Mouse (Mus musculus) spleen, adult 2 months (tissue): Measurements from ENCODE around the gene Thrsp. TPM values are rescaled to one million over a fixed set of nuclear protein-coding genes. Genes with fewer than 3 reads are reported as not detected.
A peak's percentile ranks its signal among the peaks of the same experiment; 100 is the strongest.
"Not testable (repeated sequence)": the region's sequence is repeated elsewhere in the genome, so short reads cannot be mapped to it uniquely, and the experiment has no call there.

ENCODE experiments used
- DNase-seq, 2 experiments: peaks; one replicate each; pipeline versions ENCODE4 v3.0.0 to v3.0.0-alpha.2; 2012 to 2021; ENCODE audit warnings: low spot score in 2 of 2, low read depth in 1 of 2
- H3K27ac ChIP-seq: fragments of 200-500 bp; 2 replicates; pipeline ENCODE4 v1.5.1; 2012; ENCODE audit warnings: low read length, inconsistent platforms; ENCODE audit not compliant: insufficient read depth
- H3K27me3 ChIP-seq: fragments of 200-500 bp; 2 replicates; pipeline ENCODE4 v1.6.1; 2012; ENCODE audit warnings: mild to moderate bottlenecking, moderate library complexity, low read length, inconsistent platforms; ENCODE audit not compliant: control insufficient read depth, insufficient read depth
- H3K36me3 ChIP-seq: fragments of 200-500 bp; 2 replicates; pipeline ENCODE4 v1.6.1; 2012; ENCODE audit warnings: mild to moderate bottlenecking, low read length, inconsistent platforms; ENCODE audit not compliant: control insufficient read depth, insufficient read depth
- H3K4me1 ChIP-seq: fragments of 200-500 bp; 2 replicates; pipeline ENCODE4 v1.6.1; 2011; ENCODE audit warnings: inconsistent platforms; ENCODE audit not compliant: control insufficient read depth, insufficient read depth, insufficient read length
- H3K4me3 ChIP-seq: fragments of 200-500 bp; 2 replicates; pipeline ENCODE4 v1.5.1; 2011; ENCODE audit warnings: mild to moderate bottlenecking, inconsistent platforms; ENCODE audit not compliant: insufficient read depth, insufficient read length; ENCODE audit errors: extremely low read depth
- CTCF ChIP-seq: fragments of 200-500 bp; IDR thresholded peaks from 2 replicates; pipeline ENCODE4 v1.5.1; 2011; ENCODE audit warnings: mild to moderate bottlenecking, inconsistent platforms; ENCODE audit not compliant: insufficient read depth, insufficient read length, insufficient replicate concordance; ENCODE audit errors: extremely low read depth
- POLR2A ChIP-seq: fragments of 200-500 bp; IDR thresholded peaks from 2 replicates; pipeline ENCODE4 v1.6.1; 2011; ENCODE audit warnings: low read depth, low read length, inconsistent platforms
- WGBS: fragments of 180-500 bp; shearing (Covaris S2); methylation state at CpG from one replicate; pipeline ENCODE4 v1.1.7; 2018; 5-methylcytosine and 5-hydroxymethylcytosine counted together
- polyA plus RNA-seq: library from polyadenylated mRNA; depleted of rRNA; stranded (reverse); fragments of >200 nt; gene quantifications from 2 replicates; pipeline ENCODE4 v1.2.3, GENCODE M21; 2012; rRNA removed

Gene Thrsp
- polyA plus RNA-seq = 4.4 and 4.8 TPM in 2 replicates

DNA sequence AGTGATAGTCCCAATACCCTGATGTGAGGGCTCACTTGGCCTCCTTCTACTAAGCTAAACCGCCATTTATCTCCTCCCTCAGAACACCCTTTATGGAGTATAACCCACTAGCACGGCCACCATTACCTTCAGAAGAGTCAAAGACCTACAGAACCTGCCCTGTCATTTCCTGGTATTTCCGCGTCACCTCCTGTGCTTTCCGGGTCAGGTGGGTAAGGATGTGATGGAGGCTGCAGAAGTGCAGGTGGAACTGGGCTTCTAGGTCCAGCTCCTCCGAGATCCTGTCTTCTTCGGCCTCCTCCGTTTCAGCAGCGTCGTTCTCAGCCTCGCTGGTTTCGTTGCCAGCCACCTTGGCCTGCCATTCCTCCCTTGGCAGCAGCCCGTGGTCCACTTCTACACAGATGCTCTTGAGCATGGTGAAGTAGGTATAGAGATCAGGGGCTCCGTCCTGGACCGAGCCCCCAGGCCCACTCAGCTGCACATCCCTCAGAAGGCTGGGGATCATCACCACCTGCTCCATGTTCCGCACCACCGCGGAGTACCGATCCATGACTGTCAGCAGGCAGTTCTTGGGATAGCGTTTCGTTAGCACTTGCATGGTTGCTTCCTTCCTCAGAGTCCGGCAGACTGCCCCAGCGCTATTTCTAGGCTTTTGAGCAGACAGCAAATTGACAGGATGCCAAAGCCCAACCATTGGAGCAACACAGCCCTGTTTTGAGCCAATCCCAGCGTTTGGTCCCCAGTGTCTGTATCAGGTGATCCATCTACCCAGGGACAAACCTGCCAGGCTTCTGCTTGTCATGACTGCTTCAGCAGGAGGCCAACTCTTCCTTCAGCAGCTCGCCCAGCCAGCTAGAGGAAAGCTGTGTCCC lies at the start of gene Thrsp:
Thrsp (minus strand) TSS at position 825 of the 872 bp plus-strand sequence.
- no peak within 1 kb of the TSS for H3K4me3 ChIP-seq
- 75% methylated on average over 25 of the region's 25 CpGs for WGBS
- H3K36me3 ChIP-seq = no peaks in the 10 kb centered on the region; the same call in 1 of the 2 replicates
- no peaks in the 10 kb centered on the region for H3K27me3 ChIP-seq
- no peak for DNase-seq
- TF ChIP-seq CTCF = no peak
- no peak for TF ChIP-seq POLR2A
- H3K27ac ChIP-seq = no peak within 1 kb of the TSS
- H3K4me1 ChIP-seq = no peaks in the 10 kb centered on the region

DNA sequence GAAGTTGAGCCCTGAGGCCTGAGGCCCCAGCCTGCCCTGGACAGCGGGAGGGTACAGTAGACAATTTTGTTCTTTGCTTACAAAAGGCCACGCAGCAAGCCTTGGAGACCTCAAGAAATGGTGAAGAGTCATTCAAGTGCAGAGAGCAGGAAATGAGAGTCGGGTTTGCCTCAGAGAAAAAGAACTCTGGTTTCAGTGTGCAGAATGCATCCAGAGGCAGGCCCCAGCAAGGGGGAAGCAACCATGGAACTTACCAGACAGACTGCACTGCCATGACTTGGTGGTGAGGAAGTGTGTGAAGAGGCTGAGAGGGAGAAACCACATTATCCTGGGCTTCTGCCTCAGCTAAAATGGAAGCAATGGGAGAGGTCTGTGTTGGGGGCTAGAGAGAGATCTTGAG lies 38.0 kb upstream of the Thrsp start:
- Histone ChIP-seq H3K4me3 (no peak overlapping the region), H3K27ac (peak overlapping the region; percentile 36), H3K4me1 (peaks cover 9% of the 10 kb centered on the region; the same call in 1 of the 2 replicates), H3K27me3 (no peaks in the 10 kb centered on the region), H3K36me3 (peaks cover 2% of the 10 kb centered on the region; the same call in 1 of the 2 replicates)
- TF ChIP-seq CTCF (no peak), POLR2A (no peak)
- WGBS = 16% methylated on average over 3 of the region's 3 CpGs
- DNase-seq = no peak

DNA sequence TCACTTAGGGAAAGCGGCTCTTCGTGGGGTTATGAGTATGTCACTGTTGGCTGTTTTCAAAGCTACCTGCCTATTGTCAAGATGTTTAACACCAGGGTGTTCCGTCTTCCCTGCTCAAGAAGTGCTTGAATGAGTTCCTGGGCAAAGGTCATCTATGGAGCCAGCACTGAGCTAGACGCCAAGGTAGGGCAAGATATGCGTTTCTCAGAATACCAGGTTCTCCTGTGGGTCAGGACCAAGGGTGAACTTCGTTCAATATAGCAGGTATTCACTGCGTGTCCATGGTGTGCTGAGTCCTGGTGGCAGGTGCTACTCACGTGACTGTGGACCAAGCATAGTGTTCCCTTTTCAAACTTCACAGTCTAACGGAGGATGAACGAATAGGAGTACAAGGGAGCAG lies 37.3 kb upstream of the Thrsp start:
- Histone ChIP-seq H3K36me3 (peaks cover 2% of the 10 kb centered on the region; the same call in 1 of the 2 replicates), H3K27ac (peak overlapping the region; percentile 45; the same call in 1 of the 2 replicates), H3K4me3 (no peak overlapping the region), H3K27me3 (no peaks in the 10 kb centered on the region), H3K4me1 (peaks cover 9% of the 10 kb centered on the region; the same call in 1 of the 2 replicates)
- DNase-seq = no peak
- WGBS = 82% methylated on average over 10 of the region's 10 CpGs
- TF ChIP-seq CTCF (no peak), POLR2A (no peak)

DNA sequence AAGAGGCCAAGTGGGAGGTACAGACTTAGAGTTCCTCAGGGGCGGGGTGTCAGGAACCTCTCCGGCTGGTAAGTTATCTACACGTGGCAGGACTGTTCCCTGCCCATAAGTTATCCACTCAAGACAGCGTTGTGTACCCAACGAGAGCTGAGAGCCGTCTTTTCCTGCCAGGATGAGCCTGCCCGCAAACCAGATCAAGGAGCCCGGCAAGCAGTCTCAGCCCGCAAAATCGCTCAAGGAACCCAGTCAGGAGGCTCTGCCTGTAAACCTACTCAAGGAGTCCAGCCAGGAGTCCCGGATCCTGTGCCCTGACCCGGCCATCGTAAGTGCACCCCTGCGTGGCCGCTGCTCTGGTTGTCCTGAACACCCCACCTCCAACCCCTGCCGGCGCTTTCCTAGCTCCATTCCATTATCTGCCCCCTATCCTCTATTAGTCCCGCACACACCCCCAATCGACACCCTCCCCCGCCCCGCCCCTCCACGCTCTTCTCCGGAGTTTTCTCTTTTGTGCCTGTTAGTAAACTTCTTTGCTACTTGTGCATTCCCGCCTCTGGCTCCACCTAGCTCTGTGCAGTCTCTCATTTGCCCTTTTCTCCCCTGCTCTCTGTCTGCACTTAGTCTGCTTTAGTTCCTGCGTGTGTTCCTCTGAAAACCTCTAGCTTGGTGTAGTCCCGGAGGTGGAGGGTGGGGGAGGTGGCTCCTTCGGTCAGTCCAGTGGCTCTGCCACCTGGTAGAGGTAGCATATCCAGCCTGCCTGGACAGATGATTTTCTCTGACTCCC lies 35.8 kb upstream of the Thrsp start:
- under 1% methylated on average over 27 of the region's 27 CpGs for WGBS
- Histone ChIP-seq H3K4me1 (peaks cover 9% of the 10 kb centered on the region; the same call in 1 of the 2 replicates), H3K27me3 (no peaks in the 10 kb centered on the region), H3K27ac (peak overlapping the region; percentile 62), H3K4me3 (peak overlapping the region; percentile 60), H3K36me3 (peaks cover 2% of the 10 kb centered on the region; the same call in 1 of the 2 replicates)
- DNase-seq = no peak
- no peak for TF ChIP-seq POLR2A
- TF ChIP-seq CTCF = no peak

DNA sequence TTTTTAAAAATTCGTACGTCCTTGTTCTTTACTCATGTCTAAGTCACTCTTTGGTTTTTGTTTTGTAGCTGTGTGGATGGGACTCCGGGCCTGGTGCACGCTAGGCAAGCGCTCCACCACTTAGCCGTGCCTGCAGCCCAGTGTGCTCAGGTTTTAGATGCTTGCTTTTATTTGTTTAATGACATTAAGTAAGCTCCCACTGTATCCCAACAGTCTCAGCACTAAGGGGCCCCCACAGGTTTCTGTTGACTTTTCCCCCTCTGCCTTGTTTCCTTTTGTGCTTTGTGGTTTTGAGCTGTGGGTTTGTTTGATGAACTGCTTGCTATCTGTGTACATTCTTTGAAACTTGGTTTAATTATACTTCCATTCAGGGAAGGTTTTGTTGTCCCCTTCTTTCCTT lies 34.7 kb upstream of the Thrsp start:
- Histone ChIP-seq H3K4me3 (no peak overlapping the region), H3K27me3 (no peaks in the 10 kb centered on the region), H3K27ac (no peak overlapping the region), H3K4me1 (peaks cover 9% of the 10 kb centered on the region; the same call in 1 of the 2 replicates), H3K36me3 (no peaks in the 10 kb centered on the region)
- no peak for DNase-seq
- no peak for TF ChIP-seq POLR2A
- TF ChIP-seq CTCF = no peak
- 35% methylated on average over 6 of the region's 6 CpGs for WGBS

DNA sequence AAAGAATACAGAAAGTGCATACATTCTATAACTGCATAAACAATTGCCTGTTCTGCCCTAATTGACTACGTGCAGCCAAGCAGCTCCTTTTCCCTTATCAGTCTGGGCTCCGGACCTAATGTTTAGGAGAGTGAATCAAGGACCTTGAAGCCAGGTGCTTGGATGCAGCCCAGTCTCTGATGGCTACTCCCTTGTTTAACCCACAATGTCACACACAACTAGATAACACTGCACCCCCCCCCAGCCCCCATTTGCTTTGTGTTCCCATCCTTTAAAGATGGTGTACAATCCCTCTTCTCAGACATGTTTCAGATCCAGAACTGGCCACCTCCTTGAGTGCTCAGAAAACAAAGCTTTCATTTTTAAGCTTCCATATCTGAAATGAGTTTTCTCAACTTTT lies 33.5 kb upstream of the Thrsp start, which contains the start of gene Kctd14:
Kctd14 (plus strand) TSS at position 301 of the 400 bp plus-strand sequence.
- WGBS = 92% methylated on average over 2 of the region's 2 CpGs
- not testable (repeated sequence) for DNase-seq, H3K36me3 ChIP-seq, H3K27me3 ChIP-seq, H3K27ac ChIP-seq, H3K4me3 ChIP-seq
- peaks cover 12% of the 10 kb centered on the region; the same call in 1 of the 2 replicates for H3K4me1 ChIP-seq
